Mouse (Mus musculus) cerebellum, adult 11-12 months (tissue): Measurements from ENCODE around the gene Eml1.
A peak's percentile ranks its signal among the peaks of the same experiment; 100 is the strongest.
"Not testable (repeated sequence)": the region's sequence is repeated elsewhere in the genome, so short reads cannot be mapped to it uniquely, and the experiment has no call there.

Source experiments
- DNase-seq: peaks from one replicate; pipeline ENCODE4 v3.0.0; 2022

The Eml1 gene

DNA sequence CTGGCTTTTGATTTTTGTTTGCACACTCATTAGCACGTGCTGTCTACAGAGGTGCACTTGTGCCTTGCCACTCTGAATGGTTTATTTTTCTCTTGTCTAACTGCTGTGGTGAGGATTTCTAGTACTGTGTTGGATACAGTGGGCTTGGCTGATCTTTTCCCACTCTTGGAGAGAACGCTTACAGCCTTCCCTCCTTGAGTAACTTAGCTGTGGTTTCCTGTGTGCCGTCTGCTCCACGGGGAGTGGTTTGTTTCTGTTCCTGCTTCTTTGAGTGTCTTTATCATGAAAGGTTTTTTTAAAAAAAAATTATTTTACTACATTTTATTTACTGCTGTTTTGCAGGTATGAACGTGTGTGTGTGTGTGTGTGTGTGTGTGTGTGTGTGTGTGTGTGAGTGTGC is 108.0 kb downstream of the Eml1 start:
- no peak for DNase-seq

DNA sequence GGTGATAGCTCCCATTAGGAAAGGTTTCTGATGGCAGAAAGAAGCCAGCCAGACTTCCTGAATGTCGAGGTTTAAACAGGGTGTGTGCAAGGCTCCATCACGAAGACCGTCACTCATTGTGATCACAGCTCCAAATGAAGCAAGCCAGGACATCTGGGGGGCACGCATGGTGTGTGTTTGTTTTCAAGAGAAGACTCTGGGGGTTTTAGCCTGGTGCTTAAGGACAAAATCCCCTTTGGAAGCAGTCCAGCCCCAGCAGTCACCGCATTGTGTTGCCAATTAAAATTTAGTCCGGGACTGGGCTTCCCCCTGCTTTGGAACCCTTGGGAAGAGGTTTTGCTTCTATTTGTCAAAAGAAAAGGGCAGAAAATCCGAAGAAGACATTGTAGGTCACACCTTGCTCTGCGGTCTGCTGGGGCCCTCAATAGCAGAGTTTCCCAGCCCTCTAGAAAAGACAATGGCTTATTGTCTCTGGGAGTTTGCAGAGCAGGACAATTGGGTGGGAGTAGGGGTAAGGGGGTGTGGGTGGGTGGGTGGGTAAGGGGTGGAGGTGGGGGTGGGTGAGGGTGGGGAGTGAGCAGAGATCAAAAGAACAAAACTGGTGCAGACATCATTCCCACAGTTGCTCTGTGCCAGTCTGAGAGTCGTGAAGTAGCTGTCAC is 110.1 kb downstream of the Eml1 start:
- no peak for DNase-seq

DNA sequence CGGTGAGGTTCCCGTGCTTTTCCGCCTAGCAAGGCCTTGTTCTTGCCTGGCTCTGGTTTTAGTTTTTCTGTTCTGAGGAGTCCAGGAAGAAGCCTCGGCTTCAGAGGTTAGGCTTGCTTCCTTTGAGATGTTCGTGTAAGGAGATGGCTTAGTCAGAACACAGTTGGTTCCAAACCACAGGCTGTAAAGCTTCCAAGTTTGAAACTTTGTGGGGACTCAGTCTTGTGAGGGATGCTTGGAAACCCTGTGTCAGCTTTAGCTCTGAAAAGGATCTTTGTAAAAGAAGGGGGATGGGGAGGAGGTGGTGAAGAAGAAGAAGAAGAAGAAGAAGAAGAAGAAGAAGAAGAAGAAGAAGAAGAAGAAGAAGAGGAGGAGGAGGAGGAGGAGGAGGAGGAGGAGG is 118.3 kb downstream of the Eml1 start:
- DNase-seq = no peak

DNA sequence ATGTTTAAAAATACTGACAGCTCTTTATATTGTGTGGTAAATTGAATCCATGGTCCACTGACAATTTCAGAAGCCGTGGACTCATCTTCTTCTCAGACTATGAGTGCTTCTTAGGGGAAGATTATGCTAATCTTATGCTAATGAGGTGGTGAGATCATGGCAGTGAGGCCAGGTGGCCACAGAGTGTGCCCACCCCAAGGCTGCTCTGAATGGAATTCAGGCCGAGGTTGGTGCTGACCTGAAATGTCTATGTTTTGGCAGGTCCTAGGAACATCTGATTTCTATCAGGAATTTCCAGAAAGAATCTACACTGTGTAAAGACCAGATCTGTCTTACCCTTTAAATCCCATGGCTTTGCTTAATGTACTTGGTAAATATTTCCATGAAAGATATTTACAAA is 119.0 kb downstream of the Eml1 start:
- DNase-seq = no peak

DNA sequence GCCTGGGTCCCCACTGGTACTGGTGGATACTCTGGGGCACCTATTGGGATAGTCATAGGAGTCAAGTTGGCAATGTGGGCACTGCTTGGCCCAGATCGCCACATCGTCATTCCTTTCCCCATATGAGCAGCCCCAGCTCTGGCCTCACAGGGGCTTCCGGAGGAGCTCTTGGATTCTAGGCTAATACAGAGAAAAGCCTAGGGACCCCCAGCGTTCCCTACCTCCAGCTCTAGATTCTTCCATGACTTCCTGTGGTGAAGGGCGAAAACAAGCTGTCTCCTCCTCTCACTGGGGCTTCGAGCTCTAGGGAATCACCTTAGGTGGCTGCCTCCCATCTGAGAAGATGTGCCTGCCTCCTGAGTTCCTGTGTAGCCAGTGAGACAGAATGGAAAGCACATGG is 119.6 kb downstream of the Eml1 start:
- peak; percentile 16 for DNase-seq

DNA sequence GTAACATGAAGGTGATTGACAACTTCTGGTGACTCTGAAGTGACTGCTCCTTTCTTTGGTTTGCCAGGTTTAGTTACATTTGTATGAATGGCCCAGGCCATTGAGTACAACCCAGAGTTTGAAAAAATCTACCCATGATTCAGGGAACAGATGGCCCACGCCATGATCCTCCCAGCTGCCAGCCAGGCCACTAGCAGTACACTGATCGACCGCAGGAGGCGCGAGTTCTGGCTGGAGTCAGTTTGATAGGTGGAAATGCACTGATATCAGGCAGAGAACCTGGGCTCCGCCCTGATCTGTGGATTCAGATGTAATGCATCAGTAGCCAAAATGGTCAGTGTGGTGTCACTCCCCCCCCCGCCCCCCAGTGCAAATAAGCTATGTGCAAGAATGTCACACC is 120.2 kb downstream of the Eml1 start:
- peak; percentile 85 for DNase-seq

DNA sequence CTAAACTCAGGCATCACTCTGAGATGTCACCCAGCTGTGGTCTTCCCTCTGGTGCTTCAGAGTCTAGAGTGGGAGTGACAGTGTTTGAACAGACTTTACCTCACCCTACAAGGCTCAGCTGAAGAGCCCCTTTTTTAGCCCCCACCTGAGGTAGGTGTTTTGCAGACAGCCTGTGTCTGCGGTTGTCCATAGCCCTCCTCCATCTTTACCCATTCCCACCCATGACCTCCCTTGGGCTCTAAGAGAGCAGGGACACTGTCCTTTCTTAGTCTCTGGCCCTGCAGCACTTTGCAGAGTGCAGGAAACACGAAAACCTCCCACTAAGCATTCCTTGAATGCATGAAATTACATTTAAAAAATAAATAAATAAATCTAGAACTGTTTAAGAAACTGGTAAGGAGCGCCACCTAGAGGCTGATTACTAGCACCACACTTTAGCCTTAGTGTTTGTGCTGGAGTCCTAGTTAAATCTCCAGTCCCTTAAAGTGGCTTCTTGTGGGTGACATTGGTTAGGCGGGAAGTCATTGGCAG is 123.3 kb downstream of the Eml1 start:
- DNase-seq = peak; percentile 49

DNA sequence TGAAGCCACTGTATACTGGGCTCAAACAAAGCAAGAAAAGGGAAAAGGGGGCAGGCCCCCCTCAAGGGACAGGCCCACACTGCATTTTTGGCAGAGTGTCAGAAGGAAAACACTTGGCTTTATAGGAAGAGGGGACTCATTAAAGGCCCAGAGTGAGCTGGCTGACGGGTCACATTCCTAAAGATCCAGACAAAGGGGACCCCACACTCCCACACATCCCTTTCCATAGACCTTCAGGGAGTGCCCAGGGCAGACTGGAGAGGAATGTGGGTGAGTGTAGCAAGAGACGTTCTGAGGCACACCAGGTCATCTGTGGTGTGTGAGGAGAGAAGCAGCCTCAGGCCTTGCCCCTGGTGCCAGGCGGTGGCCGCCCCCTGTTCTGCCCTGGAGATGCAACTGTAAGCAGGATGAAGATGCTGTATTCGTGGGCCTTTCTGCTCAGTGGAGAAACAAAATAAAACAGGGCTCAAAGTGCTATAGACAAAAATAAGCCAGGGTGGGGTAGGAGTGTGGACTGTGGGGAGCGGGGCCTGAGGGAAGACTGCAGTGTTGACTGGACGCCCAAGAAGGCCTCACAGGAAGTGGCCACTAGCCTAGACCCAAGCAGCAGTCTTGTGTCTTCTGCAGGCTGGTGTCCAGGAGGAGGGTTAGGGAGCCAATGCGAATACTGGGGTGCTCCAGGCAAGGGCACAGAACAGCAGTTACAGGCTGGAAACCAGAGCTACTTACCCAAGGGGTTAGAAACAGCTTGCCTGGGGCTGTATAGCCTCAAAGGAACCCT is 124.9 kb downstream of the Eml1 start:
- no peak for DNase-seq

DNA sequence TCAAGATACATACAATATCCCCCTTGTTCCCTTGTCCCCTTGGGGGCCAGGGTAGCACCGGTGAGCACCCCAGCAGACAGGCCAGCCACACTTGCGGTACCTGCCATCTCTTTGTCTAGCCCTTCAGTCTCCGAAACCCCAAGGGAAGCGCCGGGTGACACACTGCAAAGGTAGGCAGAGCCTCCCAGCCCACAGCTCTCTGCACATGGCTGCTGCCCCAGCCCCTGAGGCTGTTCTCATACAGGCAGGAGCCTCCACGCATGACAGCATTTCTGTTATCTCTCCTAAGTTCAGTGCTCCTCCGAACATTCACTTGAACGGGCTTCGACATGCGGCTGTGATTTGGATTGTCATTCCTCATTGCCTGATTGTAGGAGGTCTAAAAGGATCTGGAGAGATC is 132.3 kb downstream of the Eml1 start:
- DNase-seq = no peak

DNA sequence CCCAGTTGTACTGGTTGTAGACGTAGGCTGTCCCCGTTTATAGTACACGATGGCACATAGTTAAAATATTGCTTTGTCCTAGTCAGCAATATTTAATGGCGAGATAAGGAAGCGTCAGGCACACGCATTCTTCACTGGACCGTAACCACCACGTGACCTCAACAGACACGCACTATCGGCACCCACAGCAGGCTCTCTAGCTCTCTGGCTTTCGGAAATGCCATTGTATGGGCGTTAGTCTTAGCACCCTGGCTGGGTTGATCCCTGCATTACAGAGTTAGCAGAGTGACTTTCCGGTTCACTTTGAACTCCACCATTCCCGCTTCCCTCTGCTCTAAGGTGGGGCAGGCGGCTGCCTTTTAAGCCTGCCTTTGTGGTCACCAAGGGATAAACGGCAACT is 132.8 kb downstream of the Eml1 start:
- no peak for DNase-seq

DNA sequence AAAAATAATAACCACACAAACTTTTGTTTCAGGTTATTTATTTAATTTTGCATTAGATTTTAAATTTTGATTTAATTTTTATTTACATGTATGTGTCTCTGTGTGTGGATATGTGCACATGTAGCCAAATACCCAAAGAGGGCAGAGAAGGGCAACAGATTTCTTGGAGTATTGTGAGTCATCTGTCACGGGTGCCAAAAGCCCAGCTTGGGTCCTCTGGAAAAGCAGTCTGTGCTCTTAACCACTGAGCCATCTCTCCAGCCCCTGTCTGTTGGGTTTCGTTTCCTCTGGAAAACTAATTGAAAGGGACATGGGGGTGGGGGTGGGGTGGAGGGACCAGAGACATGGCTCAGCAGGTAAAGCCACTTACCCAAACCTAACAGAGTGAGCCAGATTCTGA is 135.1 kb downstream of the Eml1 start:
- DNase-seq = no peak

DNA sequence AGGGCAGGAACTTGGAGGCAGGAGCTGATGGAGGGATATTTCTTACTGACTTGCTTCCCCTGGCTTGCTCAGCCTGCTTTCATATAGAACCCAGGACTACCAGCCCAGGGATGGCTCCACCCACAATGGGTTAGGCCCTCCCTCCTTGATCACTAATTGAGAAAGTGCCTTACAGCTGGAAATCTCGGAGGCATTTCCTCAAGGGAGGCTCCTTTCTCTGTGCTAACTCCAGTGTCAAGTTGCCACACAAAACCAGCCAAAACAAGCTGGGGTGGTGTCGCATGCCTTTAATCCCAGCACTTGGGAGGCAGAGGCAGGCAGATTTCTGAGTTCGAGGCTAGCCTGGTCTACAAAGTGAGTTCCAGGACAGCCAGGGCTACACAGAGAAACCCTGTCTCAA is 136.3 kb downstream of the Eml1 start:
- not testable (repeated sequence) for DNase-seq

DNA sequence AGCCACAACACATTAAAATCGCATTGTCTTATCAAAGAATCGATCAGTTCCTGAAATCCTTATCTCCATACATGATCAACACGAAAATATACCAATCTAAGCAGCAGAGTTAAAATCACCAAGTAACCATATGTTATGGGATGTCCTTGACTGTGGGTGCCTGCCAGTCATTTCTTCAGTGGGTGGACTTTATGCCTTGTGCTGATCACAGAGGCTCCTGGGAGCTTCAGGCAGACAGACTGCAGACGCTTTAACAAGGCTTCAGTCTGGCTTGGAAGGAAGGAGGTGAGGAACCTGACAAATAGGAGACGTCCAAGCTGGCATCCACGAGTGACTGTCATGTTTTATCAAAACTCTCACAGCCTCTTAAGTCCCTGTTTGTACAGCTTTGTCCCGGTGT is 139.8 kb downstream of the Eml1 start:
- DNase-seq = no peak

DNA sequence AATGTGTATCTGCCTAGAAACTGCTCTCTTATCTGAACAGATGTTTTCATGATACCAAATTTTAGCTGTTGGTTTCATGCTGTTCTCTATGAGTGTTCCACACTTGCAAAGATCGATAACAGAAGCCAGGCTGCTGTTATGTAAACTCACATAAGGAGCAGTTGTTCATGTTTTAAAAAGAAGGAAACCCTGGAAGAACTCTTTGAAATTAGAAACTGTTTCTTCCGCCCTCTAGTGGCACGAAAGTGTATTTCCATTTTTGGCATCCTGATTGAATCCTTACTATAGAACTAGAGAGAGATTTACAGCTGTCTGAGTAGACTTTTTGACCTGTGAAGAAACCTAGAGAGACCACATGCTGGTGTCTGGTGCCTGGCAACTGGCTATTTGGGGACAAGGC is 140.3 kb downstream of the Eml1 start:
- DNase-seq = no peak

DNA sequence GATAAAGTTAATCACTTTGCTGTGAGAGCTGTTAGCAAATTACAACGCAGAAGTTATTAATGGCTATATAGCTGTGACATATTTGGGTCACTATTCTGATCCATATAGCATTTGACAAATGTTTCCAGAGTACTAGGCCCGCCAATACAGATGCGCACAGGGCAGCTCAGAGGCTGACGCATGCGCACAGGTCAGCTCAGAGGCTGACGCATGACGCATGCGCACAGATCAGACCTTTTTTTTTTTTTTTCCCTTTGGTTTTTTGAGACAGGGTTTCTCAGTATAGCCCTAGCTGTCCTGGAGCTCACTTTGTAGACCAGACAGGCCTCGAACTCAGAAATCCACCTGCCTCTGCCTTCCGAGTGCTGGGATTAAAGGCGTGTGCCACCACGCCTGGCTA is 144.7 kb downstream of the Eml1 start:
- DNase-seq = no peak

DNA sequence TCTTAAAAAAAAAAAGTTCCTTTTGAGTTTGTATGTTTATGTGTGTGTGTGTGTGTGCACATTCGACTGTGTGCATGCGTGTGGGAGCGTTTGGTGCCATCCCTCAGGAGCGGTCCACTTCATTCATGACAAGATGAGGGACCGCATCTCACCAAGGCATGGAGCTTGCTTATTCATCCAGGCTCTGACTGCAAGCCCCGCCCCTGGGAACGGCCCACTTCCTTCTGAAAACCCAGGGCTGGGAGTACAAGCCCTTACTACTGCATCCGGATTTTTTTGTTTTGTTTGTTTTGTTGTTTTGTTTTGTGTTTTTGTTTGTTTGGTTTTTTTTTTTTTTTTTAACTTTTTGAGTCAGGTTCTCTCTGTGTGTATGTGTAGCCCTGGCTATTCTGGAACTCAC is 148.6 kb downstream of the Eml1 start:
- no peak for DNase-seq

DNA sequence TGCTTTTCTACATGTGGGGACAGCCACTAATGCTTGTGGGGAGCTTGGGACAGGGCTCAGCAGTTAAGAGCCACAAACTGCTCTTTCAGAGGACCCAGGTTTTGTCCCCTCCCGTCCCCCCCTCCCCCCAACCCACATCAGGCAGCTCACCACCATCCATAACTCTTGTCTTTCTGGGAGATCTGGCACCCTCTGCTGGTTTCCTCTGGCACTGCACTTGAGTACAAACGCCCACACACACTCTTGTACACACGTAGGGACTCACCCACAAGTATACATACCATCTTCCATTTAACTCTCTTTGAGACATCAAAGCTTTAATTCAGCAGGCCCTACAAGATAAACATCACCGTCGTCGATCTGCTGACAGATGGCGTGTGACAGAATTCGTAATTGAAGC is 158.5 kb downstream of the Eml1 start:
- DNase-seq = no peak

DNA sequence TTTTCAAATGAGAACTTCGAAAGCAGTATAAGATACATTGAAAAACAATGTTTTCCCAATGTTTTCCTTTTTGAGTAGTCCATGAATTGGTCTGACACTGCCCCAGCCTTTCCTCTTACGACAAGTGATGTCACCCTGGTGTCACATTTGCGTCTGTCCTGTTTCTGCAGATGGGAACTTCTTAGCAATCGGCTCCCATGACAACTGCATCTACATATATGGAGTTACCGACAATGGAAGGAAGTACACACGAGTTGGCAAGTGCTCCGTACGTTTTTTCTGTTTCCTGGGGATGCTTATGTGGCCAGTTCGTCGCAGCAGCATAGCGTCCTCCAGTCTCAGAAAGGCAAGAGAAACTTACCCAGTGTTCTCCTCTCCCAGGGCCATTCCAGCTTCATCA is 163.7 kb downstream of the Eml1 start:
- DNase-seq = no peak

DNA sequence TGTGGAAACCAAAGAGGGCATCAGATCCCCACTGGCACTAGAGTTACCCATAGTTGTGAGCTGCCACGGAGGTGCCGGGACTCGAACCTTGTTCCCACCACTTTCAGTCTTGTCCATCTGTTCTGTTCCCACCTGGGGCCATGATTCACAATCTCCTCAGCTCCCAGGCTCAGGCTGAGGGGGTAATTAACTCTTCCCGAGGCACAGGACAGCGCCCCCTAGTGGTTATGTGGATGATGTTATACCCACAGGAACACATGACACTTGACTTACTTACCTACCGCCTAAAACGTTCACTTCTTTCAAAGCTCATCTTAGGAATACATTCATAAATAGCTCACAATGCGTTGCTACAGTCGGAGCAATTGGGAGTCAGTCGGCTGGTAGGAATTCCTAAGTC is 165.7 kb downstream of the Eml1 start:
- no peak for DNase-seq

DNA sequence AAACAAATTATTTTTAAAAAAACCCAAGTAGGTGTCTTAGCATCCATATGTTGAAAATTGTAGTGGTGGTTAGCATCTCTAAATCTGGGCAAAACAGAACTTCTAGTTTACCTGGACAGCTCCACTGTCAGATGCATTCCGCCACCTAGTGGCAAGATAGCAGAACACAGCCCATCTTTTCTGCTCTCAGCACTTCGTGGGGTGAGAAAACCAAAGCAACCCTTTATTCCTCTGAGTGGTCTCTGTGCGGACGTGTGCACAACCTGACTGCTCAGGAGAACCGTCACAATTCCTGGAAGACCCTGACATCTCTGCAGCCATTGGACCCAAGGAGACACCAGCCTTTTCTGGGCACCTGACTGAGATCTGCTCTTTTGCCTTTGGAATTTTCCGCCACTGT is 170.3 kb downstream of the Eml1 start:
- peak; percentile 23 for DNase-seq

DNA sequence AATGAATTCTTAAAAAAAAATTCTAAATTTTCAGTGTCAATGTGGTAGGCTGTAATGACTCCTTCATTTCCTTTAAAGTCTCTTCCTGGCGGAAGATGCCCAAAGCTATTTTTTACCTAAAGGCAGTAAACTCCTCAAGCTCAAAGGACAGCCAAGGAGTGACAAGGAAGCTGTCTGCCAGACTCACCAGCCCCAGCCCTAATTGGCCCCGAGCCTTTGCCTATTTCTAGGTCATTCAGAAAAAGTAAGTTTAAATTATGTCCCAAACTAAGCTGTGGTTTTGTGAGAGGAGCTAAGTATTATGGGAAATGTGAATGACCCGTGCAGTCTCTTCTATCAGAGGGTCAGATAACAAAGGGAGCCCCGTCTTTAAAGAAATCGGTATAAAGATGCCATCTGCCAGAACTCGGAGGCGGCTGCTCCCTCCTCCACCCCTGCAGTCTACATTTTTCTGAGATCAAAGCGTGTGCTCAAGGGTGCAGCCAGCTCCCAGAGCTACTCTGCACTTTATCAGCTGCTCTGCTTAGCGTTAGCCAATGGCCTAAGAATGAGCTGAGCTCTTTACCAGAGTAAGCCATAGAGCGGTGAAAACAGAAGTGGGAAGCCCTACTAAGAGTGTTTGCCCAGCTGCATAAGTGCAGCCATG is 175.9 kb downstream of the Eml1 start:
- DNase-seq = no peak

DNA sequence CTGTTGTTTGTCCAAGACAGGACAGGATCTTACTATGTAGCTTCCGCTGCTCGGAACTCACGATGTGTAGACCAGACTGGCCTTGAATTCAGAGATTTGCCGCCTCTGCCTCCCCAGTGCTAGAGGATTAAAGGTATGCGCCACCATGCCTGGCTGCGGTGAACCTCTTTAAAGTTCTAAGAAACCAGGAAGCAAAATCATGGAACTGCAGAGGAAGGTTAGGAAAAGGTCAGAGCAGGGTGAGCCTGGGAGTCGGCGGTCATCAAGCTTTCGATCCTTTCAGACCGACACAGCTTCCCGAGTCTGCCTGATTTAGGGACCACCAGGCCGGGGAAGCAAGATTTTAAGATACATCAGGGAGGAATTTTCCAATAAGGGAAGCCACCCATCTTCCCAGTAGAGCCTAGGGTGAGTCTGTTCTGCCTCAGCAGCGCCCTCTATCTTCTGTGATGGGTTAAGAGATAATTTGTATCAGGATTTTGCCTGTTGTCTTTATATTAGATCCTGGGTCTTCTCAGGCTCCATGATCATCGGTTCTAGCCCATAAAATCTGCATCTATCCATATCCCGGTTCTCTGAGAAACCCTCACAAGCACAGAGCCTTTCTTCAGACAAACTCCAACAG is 176.6 kb downstream of the Eml1 start:
- no peak for DNase-seq

DNA sequence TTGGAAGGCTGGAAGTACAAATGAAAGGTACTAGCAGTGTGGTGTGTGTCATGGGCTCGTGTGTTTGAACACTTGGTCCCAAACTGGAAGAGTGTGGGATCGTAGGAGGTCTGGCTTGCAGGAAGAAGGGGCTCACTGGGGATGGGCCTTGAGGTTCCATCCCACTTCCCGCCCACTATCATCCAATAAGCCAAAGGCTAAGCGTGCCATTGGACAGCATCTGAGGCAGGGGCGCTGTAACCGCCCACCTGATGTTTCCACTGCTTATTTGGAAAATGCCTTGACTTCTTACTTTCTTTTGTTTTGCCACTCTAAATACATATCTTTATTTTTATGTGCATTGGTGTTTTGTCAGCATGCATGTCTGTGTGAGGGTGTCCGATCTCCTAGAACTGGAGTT is 181.0 kb downstream of the Eml1 start:
- DNase-seq = no peak

DNA sequence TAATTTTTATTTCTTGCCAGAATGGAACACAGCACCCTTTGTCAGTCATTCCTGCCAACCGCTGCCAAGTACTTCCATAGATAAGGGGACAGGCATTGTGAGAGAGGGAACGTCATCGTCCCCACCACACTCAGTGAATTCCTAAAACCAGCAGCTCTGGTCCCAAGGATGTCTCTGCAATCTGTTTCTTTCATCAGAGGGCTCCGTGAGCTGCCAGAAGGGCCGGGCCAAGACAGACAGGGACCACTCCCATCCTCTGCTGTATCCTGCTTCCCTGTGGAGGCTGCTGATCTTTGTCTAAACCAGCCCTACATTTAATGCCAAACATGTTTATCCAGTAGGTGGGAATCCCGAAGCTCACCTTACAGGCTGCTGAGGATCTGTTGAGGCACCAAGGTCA is 182.3 kb downstream of the Eml1 start:
- DNase-seq = peak; percentile 19
